Mouse (Mus musculus) gastrocnemius, postnatal 4 days (tissue): ENCODE measurements at regions not wholly inside any gene's neighbourhood (a gene's known extent, or its start where the extent isn't known, plus 50 kb on each side); places are given as distances from the start of the nearest gene placed in this dataset.
A peak's percentile ranks its signal among the peaks of the same experiment; 100 is the strongest.

Experiments
- DNase-seq, 2 experiments: peaks; one replicate each; pipeline ENCODE4 v3.0.0; 2021 to 2022; ENCODE audit warnings: low spot score in 2 of 2, mixed read lengths in 2 of 2

DNA sequence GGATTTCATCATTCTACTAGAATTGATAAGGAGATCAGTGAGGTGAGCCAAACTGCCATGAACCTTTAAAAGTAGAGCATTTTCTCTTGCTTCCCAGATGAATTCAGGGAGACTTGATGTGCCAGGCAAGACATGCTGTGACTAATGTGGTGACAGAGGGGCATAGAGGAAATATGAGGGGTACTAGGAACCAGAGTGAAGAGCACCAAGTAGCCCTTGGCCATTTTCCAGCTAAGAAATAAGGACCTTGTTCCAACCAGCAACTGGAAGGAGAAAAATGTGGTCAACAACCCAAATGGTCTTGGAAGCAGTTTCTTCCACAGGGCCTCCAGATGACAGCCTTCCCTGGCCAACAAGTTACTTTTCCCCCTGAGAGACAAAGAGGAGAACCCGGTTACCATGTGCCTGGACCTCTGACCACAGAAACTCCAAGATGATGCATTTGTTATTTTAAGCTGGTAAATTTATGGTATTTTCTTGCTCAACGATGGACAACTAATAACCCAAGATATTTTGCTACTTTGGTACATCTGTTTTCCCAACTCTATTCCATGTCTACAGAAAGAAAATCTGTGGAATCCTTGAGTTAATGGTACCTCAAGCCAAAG is 351.8 kb downstream of the Osr1 start:
- DNase-seq: no peak

DNA sequence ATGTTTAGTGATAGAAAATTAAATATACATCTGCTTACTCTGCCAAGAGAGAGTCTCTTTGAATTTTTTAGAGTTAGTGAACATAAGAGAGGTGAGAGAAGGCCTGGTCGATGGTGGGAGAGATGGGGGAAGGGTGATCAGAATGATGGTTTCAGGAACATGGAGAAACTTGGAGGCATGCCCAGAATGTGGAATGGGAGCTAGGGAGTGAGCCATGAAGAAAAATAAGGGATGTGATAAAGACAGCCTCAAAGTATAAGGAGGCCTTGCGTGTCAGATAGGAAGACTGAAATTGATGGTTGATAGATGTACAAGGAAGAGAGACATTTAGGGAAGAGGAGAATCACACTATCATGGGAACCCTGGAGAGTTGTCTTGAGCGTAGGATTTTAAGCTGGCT is 354.6 kb downstream of the Osr1 start:
- peak in 1 of 2 experiments; percentile 16 for DNase-seq

DNA sequence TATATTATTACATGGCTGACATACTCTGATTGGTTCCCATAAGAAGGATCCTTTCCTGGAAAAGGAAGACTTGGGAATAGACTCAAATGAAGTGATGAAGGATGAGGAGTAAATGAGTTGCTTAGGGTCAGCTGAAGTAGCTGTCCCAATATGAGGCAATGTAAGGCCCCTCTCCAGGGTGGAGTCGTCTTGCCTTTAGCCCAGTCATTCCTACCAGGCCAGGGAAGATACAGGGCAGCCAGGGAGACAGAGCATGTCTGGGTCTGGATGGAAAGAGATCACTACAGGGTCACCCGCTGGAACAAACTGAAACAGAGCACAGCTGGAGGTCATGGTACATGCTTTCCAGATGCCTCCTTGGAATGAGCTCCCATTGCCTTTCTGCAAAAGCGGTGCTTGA is 364.2 kb downstream of the Osr1 start:
- DNase-seq: no peak

GRCm38 (mm10) chr12:9941357-9941756 is 371.4 kb downstream of the Osr1 start:
- DNase-seq: no peak

- DNase-seq: no peak
Measured at GRCm38 (mm10) chr12:9941823-9942222, 371.9 kb downstream of the Osr1 start.

DNA sequence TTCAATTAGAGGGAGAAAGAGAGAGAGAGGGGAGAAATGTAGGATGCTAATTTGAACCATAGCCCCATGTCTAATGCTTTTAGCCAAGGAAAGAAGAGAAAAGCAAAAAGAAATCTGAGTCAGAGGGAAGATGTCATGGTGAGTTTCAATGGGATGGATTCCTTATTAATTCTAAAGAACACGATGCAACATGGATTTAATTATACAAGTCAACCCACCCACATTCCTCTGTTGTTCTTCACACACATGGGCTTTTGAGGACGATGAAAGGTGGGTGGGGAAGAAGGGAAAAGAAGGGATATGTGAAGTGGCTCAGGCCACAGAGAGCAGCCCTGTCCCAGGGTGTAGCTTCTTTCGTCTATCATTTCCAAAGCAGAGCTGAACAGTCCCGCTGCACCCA is 378.9 kb downstream of the Osr1 start:
- DNase-seq: no peak

DNA sequence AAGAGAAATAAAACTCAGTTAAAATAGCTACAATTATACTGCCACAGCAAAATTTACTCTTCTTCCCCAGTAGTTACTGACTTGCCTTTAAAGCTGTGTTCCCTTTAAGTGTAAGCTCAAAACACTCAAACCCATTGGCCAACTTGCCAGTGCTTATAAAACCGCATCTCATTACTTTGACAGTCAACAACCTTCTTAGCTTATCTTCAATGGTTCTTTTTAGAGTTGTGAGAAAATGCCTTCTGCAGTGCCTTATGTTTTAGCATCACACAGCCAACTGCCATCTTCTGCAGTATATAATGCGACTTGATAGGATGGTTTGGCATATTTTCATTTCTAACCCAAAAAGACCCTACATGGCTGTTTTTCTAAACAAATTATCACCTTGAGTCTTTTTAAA is 382.5 kb downstream of the Osr1 start:
- no peak for DNase-seq

- no peak for DNase-seq
Measured at GRCm38 (mm10) chr12:9954178-9954888, 384.4 kb downstream of the Osr1 start.

DNA sequence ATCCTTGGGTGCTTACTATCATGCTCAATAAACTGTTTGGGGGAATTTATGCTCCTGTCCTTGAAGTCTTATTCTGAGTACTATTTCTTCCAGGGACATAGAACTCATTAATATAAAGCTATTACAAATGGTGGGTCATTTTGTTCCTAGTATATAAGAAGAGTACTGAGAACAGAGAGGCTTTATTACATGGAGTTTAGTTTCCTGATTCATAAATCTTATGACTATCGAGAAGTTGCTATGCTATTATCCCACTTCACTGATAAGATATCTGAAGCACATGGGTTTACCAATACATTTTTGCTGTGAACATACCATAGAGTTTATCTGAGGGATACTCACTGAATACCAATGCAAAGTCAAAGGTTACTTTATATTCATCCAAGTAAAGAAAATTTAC is 399.5 kb downstream of the Osr1 start:
- no peak for DNase-seq

GRCm38 (mm10) chr12:9970771-9971170 is 399.0 kb upstream of the Nt5c1b start:
- no peak for DNase-seq

- DNase-seq: no peak
Measured at GRCm38 (mm10) chr12:9978494-9979112, 391.2 kb upstream of the Nt5c1b start.

- DNase-seq: no peak
Measured at GRCm38 (mm10) chr12:9979113-9979507, 390.7 kb upstream of the Nt5c1b start.

GRCm38 (mm10) chr12:9991305-9991704 is 378.5 kb upstream of the Nt5c1b start:
- no peak for DNase-seq

DNA sequence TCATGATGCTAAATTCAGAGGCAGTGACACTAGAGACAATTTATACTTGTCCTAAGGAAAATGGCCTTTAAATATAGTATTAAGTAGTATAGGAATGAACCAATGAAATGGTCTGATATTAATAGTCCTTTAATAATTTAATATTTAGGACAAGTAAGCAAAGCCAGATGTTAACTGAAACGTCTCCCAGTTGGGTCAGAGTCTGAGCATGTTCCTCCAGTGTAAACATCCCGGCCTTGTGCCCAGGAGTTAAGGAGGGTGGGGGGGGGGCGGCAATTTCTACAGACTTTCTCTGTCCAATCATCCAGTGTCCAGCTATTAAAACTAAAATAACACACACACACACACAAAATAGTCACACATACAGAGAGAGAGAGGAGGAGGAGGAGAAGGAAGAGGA is 374.1 kb upstream of the Nt5c1b start:
- DNase-seq: no peak

GRCm38 (mm10) chr12:9996455-9997189 is 373.2 kb upstream of the Nt5c1b start:
- DNase-seq: no peak

- DNase-seq: no peak
Measured at GRCm38 (mm10) chr12:9997190-9997561, 372.6 kb upstream of the Nt5c1b start.

GRCm38 (mm10) chr12:9997571-9997970 is 372.2 kb upstream of the Nt5c1b start:
- DNase-seq: no peak

- no peak for DNase-seq
Measured at GRCm38 (mm10) chr12:9999933-10000332, 369.8 kb upstream of the Nt5c1b start.

- no peak for DNase-seq
Measured at GRCm38 (mm10) chr12:10008473-10008872, 361.3 kb upstream of the Nt5c1b start.

- no peak for DNase-seq
Measured at GRCm38 (mm10) chr12:10016710-10017581, 352.8 kb upstream of the Nt5c1b start.

DNA sequence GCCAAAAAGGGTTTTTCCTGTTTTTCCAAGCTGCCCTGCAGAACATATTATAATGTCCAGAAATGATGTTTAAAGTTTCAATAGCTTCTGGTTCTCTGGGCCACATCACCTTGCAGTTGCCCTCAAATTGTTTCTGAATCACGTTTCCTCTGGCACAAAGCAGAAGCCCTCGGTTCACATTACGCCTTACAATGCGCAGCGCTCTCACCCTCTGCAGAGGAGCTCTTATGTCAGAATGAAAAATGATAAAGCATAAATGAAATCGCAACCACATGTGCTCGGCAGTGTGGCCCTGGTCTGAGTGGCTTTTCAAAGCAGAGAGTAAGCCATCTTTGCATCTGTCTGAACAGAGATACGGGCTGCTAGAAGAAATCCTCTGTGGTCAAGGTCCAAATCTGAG is 334.3 kb upstream of the Nt5c1b start:
- DNase-seq: no peak
